Mouse (Mus musculus) heart, postnatal 0 days (tissue): ENCODE measurements at regions not wholly inside any gene's neighbourhood (a gene's known extent, or its start where the extent isn't known, plus 50 kb on each side); places are given as distances from the start of the nearest gene placed in this dataset.
A peak's percentile ranks its signal among the peaks of the same experiment; 100 is the strongest.

ENCODE experiments used
- ATAC-seq: fragments of 200-750 bp; cut with Nextera tagmentation; 2 replicates; pipeline ENCODE4 v1.8.0; 2017; ENCODE audit warnings: low read depth, moderate number of reproducible peaks, moderate library complexity; ENCODE audit not compliant: insufficient read depth
- DNase-seq: peaks from one replicate; pipeline ENCODE4 v3.0.0-alpha.2; 2016; ENCODE audit warnings: low spot score
- H3K27ac ChIP-seq: fragments of 300-500 bp; sonication (generic); 2 replicates; pipeline ENCODE4 v1.5.1; 2014; ENCODE audit warnings: low read depth, mild to moderate bottlenecking
- H3K27me3 ChIP-seq: fragments of 300-500 bp; sonication (generic); 2 replicates; pipeline ENCODE4 v1.6.1; 2014; ENCODE audit warnings: low read length, mixed read lengths; ENCODE audit not compliant: control insufficient read depth, insufficient read depth
- H3K36me3 ChIP-seq: fragments of 300-500 bp; sonication (generic); replicated peaks from 2 replicates; pipeline ENCODE4 v1.6.1; 2014; ENCODE audit warnings: low read length, mixed read lengths; ENCODE audit not compliant: control insufficient read depth, insufficient read depth
- H3K4me1 ChIP-seq: fragments of 300-500 bp; sonication (generic); 2 replicates; pipeline ENCODE4 v1.6.1; 2014; ENCODE audit warnings: antibody characterized with exemption; ENCODE audit not compliant: control insufficient read depth, insufficient read depth
- H3K4me2 ChIP-seq: fragments of 300-500 bp; sonication (generic); 2 replicates; pipeline ENCODE4 v1.6.1; 2014; ENCODE audit warnings: low read depth, mild to moderate bottlenecking, low read length, moderate library complexity
- H3K4me3 ChIP-seq: fragments of 300-500 bp; sonication (generic); 2 replicates; pipeline ENCODE4 v1.5.1; 2014; ENCODE audit warnings: low read depth, low read length
- H3K9ac ChIP-seq: fragments of 300-500 bp; sonication (generic); replicated peaks from 2 replicates; pipeline ENCODE4 v1.6.1; 2014; ENCODE audit warnings: low read depth, low read length, mixed read lengths
- H3K9me3 ChIP-seq: fragments of 300-500 bp; sonication (generic); replicated peaks from 2 replicates; pipeline ENCODE4 v1.6.1; 2016; ENCODE audit warnings: low read length; ENCODE audit not compliant: control insufficient read depth
- CTCF ChIP-seq: IDR thresholded peaks from 2 replicates; pipeline ENCODE4 v1.5.1; 2016; ENCODE audit warnings: antibody characterized with exemption, control low read depth, low read depth
- EP300 ChIP-seq: IDR thresholded peaks from 2 replicates; pipeline ENCODE4 v1.6.1; 2016; ENCODE audit warnings: antibody characterized with exemption, low read depth
- WGBS: fragments of 180-500 bp; shearing (Covaris S2); extraction: QIAGEN DNeasy Blood & Tissue Kit; methylation state at CpG from one replicate; pipeline ENCODE4 v1.1.7; 2014; 5-methylcytosine and 5-hydroxymethylcytosine counted together

- H3K9me3 ChIP-seq: no peaks in the 10 kb centered on the region
- no peak for ATAC-seq
- H3K27me3 ChIP-seq: 0 out of 2 replicates have a peak, but pooled peaks cover 3% of the 10 kb centered on the region
- H3K36me3 ChIP-seq: no peaks in the 10 kb centered on the region
- no peak overlapping the region for H3K4me3 ChIP-seq
- no peak overlapping the region for H3K4me2 ChIP-seq
- TF ChIP-seq CTCF (no peak), EP300 (no peak)
- no peak for DNase-seq
- no peaks in the 10 kb centered on the region for H3K4me1 ChIP-seq
- no peak overlapping the region for H3K9ac ChIP-seq
- H3K27ac ChIP-seq: no peak overlapping the region
- 25% methylated on average over 4 of the region's 4 CpGs for WGBS
Observed at GRCm38 (mm10) chr14:67619571-67619970, 1610.6 kb upstream of the Gulo start.

GRCm38 (mm10) chr14:67614369-67614768 is 1605.4 kb upstream of the Gulo start:
- Histone ChIP-seq H3K4me3 (no peak overlapping the region), H3K9me3 (no peaks in the 10 kb centered on the region), H3K9ac (no peak overlapping the region), H3K27ac (no peak overlapping the region), H3K4me1 (no peaks in the 10 kb centered on the region), H3K27me3 (0 out of 2 replicates have a peak, but pooled peaks cover 6% of the 10 kb centered on the region), H3K4me2 (no peak overlapping the region), H3K36me3 (no peaks in the 10 kb centered on the region)
- no peak for TF ChIP-seq CTCF
- TF ChIP-seq EP300: no peak
- no peak for DNase-seq
- ATAC-seq: no peak
- 85% methylated on average over 11 of the region's 11 CpGs for WGBS

GRCm38 (mm10) chr14:67613691-67614090 is 1604.7 kb upstream of the Gulo start:
- TF ChIP-seq EP300 (no peak), CTCF (no peak)
- peak overlapping the region; percentile 55 for H3K4me2 ChIP-seq
- H3K36me3 ChIP-seq: no peaks in the 10 kb centered on the region
- DNase-seq: no peak
- no peaks in the 10 kb centered on the region for H3K9me3 ChIP-seq
- 73% methylated on average over 13 of the region's 13 CpGs for WGBS
- no peak overlapping the region for H3K27ac ChIP-seq
- peak overlapping the region; percentile 36 for H3K4me3 ChIP-seq
- H3K27me3 ChIP-seq: 0 out of 2 replicates have a peak, but pooled peaks cover 9% of the 10 kb centered on the region
- no peak for ATAC-seq
- no peak overlapping the region for H3K9ac ChIP-seq
- no peaks in the 10 kb centered on the region for H3K4me1 ChIP-seq

GRCm38 (mm10) chr14:67613221-67613620 is 1604.2 kb upstream of the Gulo start:
- no peak for TF ChIP-seq EP300
- no peak for TF ChIP-seq CTCF
- H3K4me2 ChIP-seq: peak overlapping the region; percentile 55
- H3K27me3 ChIP-seq: 0 out of 2 replicates have a peak, but pooled peaks cover 9% of the 10 kb centered on the region
- no peak overlapping the region for H3K9ac ChIP-seq
- no peaks in the 10 kb centered on the region for H3K9me3 ChIP-seq
- H3K36me3 ChIP-seq: no peaks in the 10 kb centered on the region
- 0 out of 2 replicates have a peak overlapping the region, but pooled peaks have one; percentile 11 for H3K27ac ChIP-seq
- H3K4me1 ChIP-seq: no peaks in the 10 kb centered on the region
- no peak for ATAC-seq
- 35% methylated on average over 14 of the region's 14 CpGs for WGBS
- H3K4me3 ChIP-seq: peak overlapping the region; percentile 36
- no peak for DNase-seq

- H3K27me3 ChIP-seq: 0 out of 2 replicates have a peak, but pooled peaks cover 6% of the 10 kb centered on the region
Observed at GRCm38 (mm10) chr14:67612471-67612870, 1603.5 kb upstream of the Gulo start.

GRCm38 (mm10) chr14:67608262-67608661 is 1599.3 kb upstream of the Gulo start:
- ATAC-seq (no peak), DNase-seq (no peak)
- Histone ChIP-seq H3K9ac (no peak overlapping the region), H3K27me3 (0 out of 2 replicates have a peak, but pooled peaks cover 6% of the 10 kb centered on the region), H3K4me1 (no peaks in the 10 kb centered on the region), H3K4me3 (peak overlapping the region; percentile 21; the same call in 1 of the 2 replicates), H3K9me3 (no peaks in the 10 kb centered on the region), H3K4me2 (peak overlapping the region; percentile 51), H3K27ac (no peak overlapping the region), H3K36me3 (no peaks in the 10 kb centered on the region)
- 32% methylated on average over 20 of the region's 20 CpGs for WGBS
- TF ChIP-seq CTCF (no peak), EP300 (no peak)

More at GRCm38 (mm10) chr14:67612471-67612870, 1603.5 kb upstream of the Gulo start:
- TF ChIP-seq CTCF: no peak
- TF ChIP-seq EP300: no peak
- peak overlapping the region; percentile 55 for H3K4me2 ChIP-seq
- 43% methylated on average over 4 of the region's 4 CpGs for WGBS
- no peak overlapping the region for H3K4me3 ChIP-seq
- H3K9ac ChIP-seq: no peak overlapping the region
- H3K27ac ChIP-seq: no peak overlapping the region
- no peaks in the 10 kb centered on the region for H3K4me1 ChIP-seq
- no peak for DNase-seq
- ATAC-seq: no peak
- H3K36me3 ChIP-seq: no peaks in the 10 kb centered on the region
- H3K9me3 ChIP-seq: no peaks in the 10 kb centered on the region
